Mouse (Mus musculus): ENCODE measurements at regions not wholly inside any gene's neighbourhood (a gene's known extent, or its start where the extent isn't known, plus 50 kb on each side); places are given as distances from the start of the nearest gene placed in this dataset.
A peak's percentile ranks its signal among the peaks of the same experiment; 100 is the strongest.

DNA sequence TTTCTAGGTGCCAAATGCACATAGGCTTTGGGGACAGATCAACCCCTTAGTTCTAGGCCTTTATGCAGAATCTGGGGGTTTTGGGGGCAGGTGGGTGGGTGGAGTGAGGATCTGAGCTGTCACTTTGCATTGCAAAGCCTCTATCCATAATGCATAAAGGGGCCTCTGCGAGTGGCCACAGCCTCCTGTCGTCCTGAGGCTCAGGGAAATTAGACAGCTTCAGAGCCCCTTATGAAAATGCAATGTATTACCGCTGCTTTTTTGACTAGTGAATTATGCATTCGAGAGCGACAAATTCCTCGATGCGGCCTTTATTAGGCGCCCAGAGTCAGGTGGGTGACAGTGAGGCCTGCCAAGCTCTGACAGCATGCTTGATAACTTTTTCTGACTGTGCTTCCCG lies 134.9 kb downstream of the Dhx35 start:
- no peaks in the 10 kb centered on the region for H3K27me3 ChIP-seq (ENCODE audit: control insufficient read depth, insufficient read depth, low read length)
- WGBS = 80% methylated on average over 9 of the region's 9 CpGs
- H3K9ac ChIP-seq (ENCODE audit: low read length) = no peak overlapping the region
- DNase-seq (ENCODE audit: low spot score) (no peak), ATAC-seq (ENCODE audit: insufficient number of reproducible peaks, low FRiP score, low TSS enrichment, low read depth) (no peak)
- no peak overlapping the region for H3K4me2 ChIP-seq (ENCODE audit: low read depth, severe bottlenecking)
- no peak overlapping the region for H3K4me3 ChIP-seq (ENCODE audit: low read depth, low read length)
- no peaks in the 10 kb centered on the region for H3K9me3 ChIP-seq (ENCODE audit: control insufficient read depth, low read length)
- no peaks in the 10 kb centered on the region for H3K36me3 ChIP-seq (ENCODE audit: control insufficient read depth, insufficient read depth, low read length)
- H3K4me1 ChIP-seq (ENCODE audit: control insufficient read depth, insufficient read depth, low read length) = no peaks in the 10 kb centered on the region
- no peak overlapping the region for H3K27ac ChIP-seq (replicated peaks; ENCODE audit: low read depth, low read length)

DNA sequence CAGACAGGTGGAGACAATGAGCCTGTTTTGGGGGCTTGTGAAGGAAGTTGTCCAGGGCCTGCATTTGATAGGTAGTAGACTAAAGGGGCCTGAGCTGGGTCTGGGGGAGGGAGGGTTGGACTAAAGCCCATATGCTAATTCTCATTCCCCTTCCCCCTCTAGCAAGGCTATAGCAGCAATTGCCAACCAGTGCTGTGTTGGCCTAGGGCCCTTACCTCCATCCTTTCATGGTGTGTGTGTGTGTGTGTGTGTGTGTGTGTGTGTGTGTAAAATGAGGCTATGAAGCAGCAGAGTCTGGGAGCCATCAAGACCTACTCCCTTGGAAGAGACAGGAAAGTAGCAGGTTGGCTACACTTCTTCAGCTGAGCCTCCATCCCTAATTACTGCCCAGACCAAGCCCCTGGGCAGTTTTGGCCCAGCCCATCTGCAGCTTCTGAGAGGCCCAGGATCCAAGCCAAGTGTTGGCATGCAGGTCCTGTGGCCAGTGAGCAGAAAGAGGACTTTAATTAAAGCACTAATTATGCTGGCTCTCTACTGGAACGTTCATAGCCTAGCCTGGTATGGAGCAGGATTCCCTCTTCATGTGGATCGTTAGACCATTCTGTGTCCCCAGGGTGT lies 143.4 kb downstream of the Dhx35 start:
- Histone ChIP-seq H3K4me3 (ENCODE audit: low read depth, low read length) (no peak overlapping the region), H3K4me2 (ENCODE audit: low read depth, severe bottlenecking) (no peak overlapping the region), H3K27ac (replicated peaks; ENCODE audit: low read depth, low read length) (no peak overlapping the region), H3K9ac (ENCODE audit: low read length) (no peak overlapping the region), H3K36me3 (ENCODE audit: control insufficient read depth, insufficient read depth, low read length) (no peaks in the 10 kb centered on the region), H3K4me1 (ENCODE audit: control insufficient read depth, insufficient read depth, low read length) (no peaks in the 10 kb centered on the region), H3K9me3 (ENCODE audit: control insufficient read depth, low read length) (no peaks in the 10 kb centered on the region), H3K27me3 (ENCODE audit: control insufficient read depth, insufficient read depth, low read length) (no peaks in the 10 kb centered on the region)
- DNase-seq (ENCODE audit: low spot score) (no peak), ATAC-seq (ENCODE audit: insufficient number of reproducible peaks, low FRiP score, low TSS enrichment, low read depth) (no peak)
- WGBS = 66% methylated on average over 2 of the region's 2 CpGs

- DNase-seq (ENCODE audit: low spot score) = no peak
- WGBS = 32% methylated on average over 6 of the region's 6 CpGs
Measured at GRCm38 (mm10) chr2:158949418-158949817, 154.8 kb downstream of the Dhx35 start.

DNA sequence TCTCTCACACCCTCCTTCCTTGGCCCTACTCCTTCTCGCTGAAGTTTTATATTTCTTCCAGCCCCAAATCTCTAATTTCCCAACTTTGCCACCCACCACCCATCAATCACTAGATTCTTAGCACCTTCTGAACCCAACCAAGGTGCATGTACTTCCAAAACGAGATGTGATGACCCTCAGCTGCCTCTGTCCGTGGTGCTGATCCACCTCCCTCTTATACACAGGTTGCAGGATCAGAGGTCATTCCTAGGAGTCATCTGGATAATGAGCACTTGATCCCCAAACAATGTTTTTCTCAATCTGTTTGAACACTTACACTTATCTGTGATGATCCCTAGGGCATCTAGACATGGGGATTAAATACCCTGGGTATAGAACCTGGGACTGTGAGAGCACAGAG lies 156.5 kb downstream of the Dhx35 start:
- ATAC-seq (ENCODE audit: insufficient number of reproducible peaks, low FRiP score, low TSS enrichment, low read depth) (no peak), DNase-seq (ENCODE audit: low spot score) (peak; percentile 72)
- 34% methylated on average over 3 of the region's 3 CpGs for WGBS
- H3K36me3 ChIP-seq (ENCODE audit: control insufficient read depth, insufficient read depth, low read length) = no peaks in the 10 kb centered on the region
- H3K4me1 ChIP-seq (ENCODE audit: control insufficient read depth, insufficient read depth, low read length) = no peaks in the 10 kb centered on the region
- no peaks in the 10 kb centered on the region for H3K9me3 ChIP-seq (ENCODE audit: control insufficient read depth, low read length)
- no peak overlapping the region for H3K4me3 ChIP-seq (ENCODE audit: low read depth, low read length)
- H3K27ac ChIP-seq (replicated peaks; ENCODE audit: low read depth, low read length) = no peak overlapping the region
- H3K27me3 ChIP-seq (ENCODE audit: control insufficient read depth, insufficient read depth, low read length) = no peaks in the 10 kb centered on the region
- no peak overlapping the region for H3K4me2 ChIP-seq (ENCODE audit: low read depth, severe bottlenecking)
- no peak overlapping the region for H3K9ac ChIP-seq (ENCODE audit: low read length)

More at GRCm38 (mm10) chr2:158949418-158949817, 154.8 kb downstream of the Dhx35 start:
- Histone ChIP-seq H3K4me3 (ENCODE audit: low read depth, low read length) (no peak overlapping the region), H3K9me3 (ENCODE audit: control insufficient read depth, low read length) (no peaks in the 10 kb centered on the region), H3K36me3 (ENCODE audit: control insufficient read depth, insufficient read depth, low read length) (no peaks in the 10 kb centered on the region), H3K27ac (replicated peaks; ENCODE audit: low read depth, low read length) (no peak overlapping the region), H3K4me2 (ENCODE audit: low read depth, severe bottlenecking) (no peak overlapping the region), H3K9ac (ENCODE audit: low read length) (no peak overlapping the region), H3K4me1 (ENCODE audit: control insufficient read depth, insufficient read depth, low read length) (no peaks in the 10 kb centered on the region), H3K27me3 (ENCODE audit: control insufficient read depth, insufficient read depth, low read length) (no peaks in the 10 kb centered on the region)
- ATAC-seq (ENCODE audit: insufficient number of reproducible peaks, low FRiP score, low TSS enrichment, low read depth) = no peak

DNA sequence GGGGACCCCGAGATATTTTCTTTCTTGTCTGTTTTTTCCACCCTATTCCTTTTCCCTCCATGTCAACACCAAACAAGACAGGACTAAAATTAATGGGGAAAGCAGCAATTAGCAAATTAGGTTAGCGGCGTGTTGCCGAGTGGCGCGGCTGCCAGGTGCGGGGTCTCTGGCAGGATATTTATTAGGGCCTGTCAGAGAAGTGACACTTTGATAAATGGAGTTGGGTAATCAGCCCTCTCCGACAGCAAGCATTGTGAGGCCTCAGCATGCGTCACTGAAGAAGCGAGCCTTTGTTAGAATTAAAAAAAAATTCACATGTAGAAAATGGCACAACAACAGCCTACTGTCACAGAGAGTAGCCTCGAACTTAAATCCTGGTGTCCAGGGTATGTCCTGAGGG lies 162.3 kb downstream of the Dhx35 start:
- H3K4me2 ChIP-seq (ENCODE audit: low read depth, severe bottlenecking) = no peak overlapping the region
- no peak for DNase-seq (ENCODE audit: low spot score)
- WGBS = 25% methylated on average over 11 of the region's 11 CpGs

GRCm38 (mm10) chr2:158965003-158965665 lies 170.5 kb downstream of the Dhx35 start:
- no peak overlapping the region for H3K4me3 ChIP-seq (ENCODE audit: low read depth, low read length)
- no peak overlapping the region for H3K9ac ChIP-seq (ENCODE audit: low read length)
- no peaks in the 10 kb centered on the region for H3K36me3 ChIP-seq (ENCODE audit: control insufficient read depth, insufficient read depth, low read length)
- ATAC-seq (ENCODE audit: insufficient number of reproducible peaks, low FRiP score, low TSS enrichment, low read depth) (no peak), DNase-seq (ENCODE audit: low spot score) (no peak)
- H3K4me1 ChIP-seq (ENCODE audit: control insufficient read depth, insufficient read depth, low read length) = no peaks in the 10 kb centered on the region
- H3K27me3 ChIP-seq (ENCODE audit: control insufficient read depth, insufficient read depth, low read length) = no peaks in the 10 kb centered on the region
- H3K4me2 ChIP-seq (ENCODE audit: low read depth, severe bottlenecking) = no peak overlapping the region
- no peaks in the 10 kb centered on the region for H3K9me3 ChIP-seq (ENCODE audit: control insufficient read depth, low read length)
- WGBS = 83% methylated on average over 6 of the region's 6 CpGs
- H3K27ac ChIP-seq (replicated peaks; ENCODE audit: low read depth, low read length) = no peak overlapping the region

More for the DNA sequence above, 162.3 kb downstream of the Dhx35 start:
- Histone ChIP-seq H3K27ac (replicated peaks; ENCODE audit: low read depth, low read length) (no peak overlapping the region), H3K9me3 (ENCODE audit: control insufficient read depth, low read length) (no peaks in the 10 kb centered on the region), H3K9ac (ENCODE audit: low read length) (no peak overlapping the region), H3K36me3 (ENCODE audit: control insufficient read depth, insufficient read depth, low read length) (no peaks in the 10 kb centered on the region), H3K27me3 (ENCODE audit: control insufficient read depth, insufficient read depth, low read length) (no peaks in the 10 kb centered on the region), H3K4me3 (ENCODE audit: low read depth, low read length) (no peak overlapping the region), H3K4me1 (ENCODE audit: control insufficient read depth, insufficient read depth, low read length) (no peaks in the 10 kb centered on the region)
- ATAC-seq (ENCODE audit: insufficient number of reproducible peaks, low FRiP score, low TSS enrichment, low read depth) = no peak

DNA sequence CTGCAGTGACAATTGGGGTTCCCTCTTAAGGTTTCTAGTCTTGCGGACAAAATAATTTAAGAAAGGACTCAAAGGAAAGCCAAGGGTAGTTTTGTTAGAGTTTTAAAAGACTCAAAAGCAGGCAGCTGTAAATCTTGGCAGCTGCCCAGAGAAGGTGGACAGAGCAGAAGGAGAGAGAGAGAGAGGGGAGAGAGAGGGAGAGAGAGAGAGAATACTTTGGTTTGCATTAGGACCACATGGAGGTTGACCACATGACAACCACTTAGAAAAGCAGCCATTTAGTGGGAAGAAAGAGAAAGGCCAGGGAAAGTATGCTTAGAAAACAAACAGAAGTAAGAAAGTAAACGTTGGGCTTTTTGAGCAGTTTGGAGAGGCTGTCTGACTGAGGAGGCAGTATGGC lies 177.6 kb downstream of the Dhx35 start:
- no peak for ATAC-seq (ENCODE audit: insufficient number of reproducible peaks, low FRiP score, low TSS enrichment, low read depth)

GRCm38 (mm10) chr2:158985529-158986148 lies 191.0 kb downstream of the Dhx35 start:
- DNase-seq (ENCODE audit: low spot score) = peak; percentile 80
- WGBS = 74% methylated on average over 17 of the region's 17 CpGs
- Histone ChIP-seq H3K27me3 (ENCODE audit: control insufficient read depth, insufficient read depth, low read length) (no peaks in the 10 kb centered on the region), H3K4me3 (ENCODE audit: low read depth, low read length) (no peak overlapping the region), H3K27ac (replicated peaks; ENCODE audit: low read depth, low read length) (no peak overlapping the region), H3K4me1 (ENCODE audit: control insufficient read depth, insufficient read depth, low read length) (no peaks in the 10 kb centered on the region), H3K36me3 (ENCODE audit: control insufficient read depth, insufficient read depth, low read length) (no peaks in the 10 kb centered on the region; the same call in 1 of the 2 replicates), H3K9ac (ENCODE audit: low read length) (no peak overlapping the region), H3K4me2 (ENCODE audit: low read depth, severe bottlenecking) (no peak overlapping the region), H3K9me3 (ENCODE audit: control insufficient read depth, low read length) (no peaks in the 10 kb centered on the region)
- ATAC-seq (ENCODE audit: insufficient number of reproducible peaks, low FRiP score, low TSS enrichment, low read depth) = no peak

More for the DNA sequence above, 177.6 kb downstream of the Dhx35 start:
- Histone ChIP-seq H3K9ac (ENCODE audit: low read length) (no peak overlapping the region), H3K27ac (replicated peaks; ENCODE audit: low read depth, low read length) (no peak overlapping the region), H3K36me3 (ENCODE audit: control insufficient read depth, insufficient read depth, low read length) (no peaks in the 10 kb centered on the region), H3K27me3 (ENCODE audit: control insufficient read depth, insufficient read depth, low read length) (no peaks in the 10 kb centered on the region), H3K4me1 (ENCODE audit: control insufficient read depth, insufficient read depth, low read length) (no peaks in the 10 kb centered on the region), H3K4me2 (ENCODE audit: low read depth, severe bottlenecking) (no peak overlapping the region), H3K9me3 (ENCODE audit: control insufficient read depth, low read length) (no peaks in the 10 kb centered on the region), H3K4me3 (ENCODE audit: low read depth, low read length) (no peak overlapping the region)
- DNase-seq (ENCODE audit: low spot score) = no peak
- WGBS = 73% methylated on average over 2 of the region's 2 CpGs
